Mouse (Mus musculus): Measurements from ENCODE around the gene Tmem14a.
"Not testable (repeated sequence)": the region's sequence is repeated elsewhere in the genome, so short reads cannot be mapped to it uniquely, and the experiment has no call there.

GRCm38 (mm10) chr1:21213991-21214692, 4.2 kb upstream of the Tmem14a start:
- TF ChIP-seq MYOD1 (IDR thresholded peaks at IDR 0.05; ENCODE audit: control insufficient read depth in 1 of 3, insufficient read length in 2 of 3, low read depth in 2 of 3); USF1 (IDR thresholded peaks at IDR 0.05; ENCODE audit: low read depth); POLR2A (IDR thresholded peaks at IDR 0.05; ENCODE audit: insufficient read length, low read depth); MYOG (IDR thresholded peaks at IDR 0.05; ENCODE audit: control insufficient read depth in 1 of 3, insufficient read depth in 1 of 3, insufficient read length in 2 of 3, low read depth in 2 of 3); MAX (IDR thresholded peaks at IDR 0.05; ENCODE audit: low read depth); E2F4 (IDR thresholded peaks at IDR 0.05; ENCODE audit: insufficient read depth); TCF3 (IDR thresholded peaks at IDR 0.05; ENCODE audit: insufficient read length, low read depth); CEBPB (IDR thresholded peaks at IDR 0.05; ENCODE audit: insufficient read depth, poor library complexity, severe bottlenecking); POLR2AphosphoS2 (IDR thresholded peaks at IDR 0.05; ENCODE audit: insufficient read length, low read depth); REST (IDR thresholded peaks at IDR 0.05; ENCODE audit: insufficient read depth, insufficient read length); SRF (IDR thresholded peaks at IDR 0.05; ENCODE audit: control insufficient read depth, insufficient read length, low read depth): not testable (repeated sequence)
